Mouse (Mus musculus) urinary bladder, adult 2 months (tissue): ENCODE data around the gene Grm6. TPM values are rescaled to one million over a fixed set of nuclear protein-coding genes. Genes with fewer than 3 reads are reported as not detected.

ENCODE experiments used
- DNase-seq: peaks from one replicate; pipeline ENCODE4 v3.0.0; 2022; ENCODE audit warnings: low spot score
- polyA plus RNA-seq: library from polyadenylated mRNA; depleted of rRNA; stranded (reverse); fragments of >200 nt; gene quantifications from 2 replicates; pipeline ENCODE4 v1.2.3, GENCODE M21; 2012; rRNA removed

Grm6 gene
- polyA plus RNA-seq, 1 experiment, result not detected

DNA sequence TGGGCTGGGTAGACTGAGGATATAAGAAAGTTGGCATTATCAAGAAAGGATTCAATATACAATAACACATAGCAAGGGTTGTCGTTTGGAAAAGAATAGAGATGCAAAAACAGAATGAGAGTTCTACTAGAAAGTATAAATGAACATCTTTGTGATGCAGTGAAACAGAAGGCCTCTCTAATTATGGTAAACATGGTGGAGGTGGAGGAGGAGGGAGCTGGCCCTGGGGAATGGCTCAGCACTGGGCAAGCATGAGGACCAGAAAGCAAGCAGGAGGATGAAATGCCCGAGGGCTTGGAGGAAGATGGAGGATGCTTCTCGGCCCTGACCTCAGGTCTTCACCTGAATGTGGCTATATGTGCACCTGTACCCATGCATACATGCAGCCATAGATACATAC lies 64.0 kb downstream of the Grm6 start:
- no peak for DNase-seq

Other genes starting within 250 kb of the Grm6 start
- 30.9 and 45.5 TPM in 2 replicates for gene Adamts2, start 248.6 kb upstream of the Grm6 start, polyA plus RNA-seq
- 7.4 and 9.6 TPM in 2 replicates for gene Zfp354c, start 23.0 kb upstream of the Grm6 start, polyA plus RNA-seq
- gene Zfp879, start 9.1 kb upstream of the Grm6 start, polyA plus RNA-seq, result 0.88 and 1.3 TPM in 2 replicates
- gene Zfp454, start 37.0 kb downstream of the Grm6 start, polyA plus RNA-seq, result 2.0 and 2.5 TPM in 2 replicates
- gene Zfp2, start 65.5 kb downstream of the Grm6 start, polyA plus RNA-seq, result 5.1 and 5.3 TPM in 2 replicates
- gene Zfp354b, start 80.9 kb downstream of the Grm6 start, polyA plus RNA-seq, result 2.1 and 2.6 TPM in 2 replicates
- gene 4933414I15Rik, start 93.1 kb downstream of the Grm6 start, polyA plus RNA-seq, result not detected in 2 replicates
- not detected in 2 replicates for gene Prop1, start 103.1 kb downstream of the Grm6 start, polyA plus RNA-seq
- gene Olfr1378, start 115.8 kb downstream of the Grm6 start, polyA plus RNA-seq, result not detected in 2 replicates
- gene Olfr1377, start 131.3 kb downstream of the Grm6 start, polyA plus RNA-seq, result not detected in 2 replicates
- not detected in 2 replicates for gene Olfr51, start 152.9 kb downstream of the Grm6 start, polyA plus RNA-seq
- gene Olfr54, start 163.6 kb downstream of the Grm6 start, polyA plus RNA-seq, result not detected in 2 replicates
- not detected in 2 replicates for gene Olfr1375, start 197.4 kb downstream of the Grm6 start, polyA plus RNA-seq
- gene Zfp354a, start 208.6 kb downstream of the Grm6 start, polyA plus RNA-seq, result 5.1 and 6.9 TPM in 2 replicates